Mouse (Mus musculus) inflammation-experienced regulatory T-cells (primary cell): Measurements from ENCODE around the gene Ank3. TPM values are rescaled to one million over a fixed set of nuclear protein-coding genes. Genes with fewer than 3 reads are reported as not detected.

ENCODE experiments used
- polyA plus RNA-seq, 2 experiments: library from polyadenylated mRNA; unstranded; fragments of 100-300 nt; shearing (Covaris generic); gene quantifications; one replicate each; pipeline ENCODE4 v1.2.1; 2017

The Ank3 gene
- 1 to 10 TPM; 1.8 to 6.3 TPM for polyA plus RNA-seq

DNA sequence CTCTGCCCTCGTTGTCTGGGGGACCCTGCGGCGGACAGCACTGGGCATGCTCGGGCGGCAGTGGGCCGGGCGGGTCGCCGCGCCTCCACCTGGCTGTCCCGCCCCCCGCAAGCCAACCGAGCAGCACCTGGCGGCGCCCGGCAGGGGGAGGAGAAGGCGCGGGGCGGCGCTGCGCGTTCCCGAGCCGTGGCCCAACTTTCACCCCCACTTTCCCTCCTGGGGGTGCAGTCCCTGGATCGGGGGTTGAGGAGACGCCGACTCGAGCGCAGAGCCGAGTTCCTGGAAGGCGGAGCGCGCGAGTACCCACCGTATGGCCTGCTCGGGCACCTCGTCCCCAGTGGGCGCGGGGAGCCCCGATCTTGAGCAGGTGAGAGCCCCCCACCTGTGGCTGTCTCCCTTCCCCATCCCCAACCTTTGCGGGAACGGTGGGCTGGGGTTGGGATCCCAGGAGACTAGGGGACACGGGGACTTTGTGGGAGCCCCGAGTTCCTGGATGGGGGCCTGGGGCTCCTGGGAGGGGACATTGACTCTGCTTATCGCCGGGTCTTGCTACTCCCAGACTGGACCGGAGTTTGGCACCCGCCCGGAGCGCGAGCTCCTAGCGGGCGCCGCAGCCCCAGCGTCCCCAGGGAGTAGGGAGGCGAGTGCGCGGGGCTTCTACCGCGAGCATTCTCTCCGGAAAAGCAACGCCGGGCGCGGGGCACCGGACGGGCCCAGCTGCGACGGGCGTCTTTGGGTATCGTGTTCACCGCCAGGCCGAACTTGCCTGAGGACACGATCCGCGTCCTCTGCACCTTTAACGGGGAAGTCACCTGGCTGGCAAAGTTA, at the start of gene Ank3:
Ank3 (plus strand) TSS at position 11 of the 828 bp plus-strand sequence.

DNA sequence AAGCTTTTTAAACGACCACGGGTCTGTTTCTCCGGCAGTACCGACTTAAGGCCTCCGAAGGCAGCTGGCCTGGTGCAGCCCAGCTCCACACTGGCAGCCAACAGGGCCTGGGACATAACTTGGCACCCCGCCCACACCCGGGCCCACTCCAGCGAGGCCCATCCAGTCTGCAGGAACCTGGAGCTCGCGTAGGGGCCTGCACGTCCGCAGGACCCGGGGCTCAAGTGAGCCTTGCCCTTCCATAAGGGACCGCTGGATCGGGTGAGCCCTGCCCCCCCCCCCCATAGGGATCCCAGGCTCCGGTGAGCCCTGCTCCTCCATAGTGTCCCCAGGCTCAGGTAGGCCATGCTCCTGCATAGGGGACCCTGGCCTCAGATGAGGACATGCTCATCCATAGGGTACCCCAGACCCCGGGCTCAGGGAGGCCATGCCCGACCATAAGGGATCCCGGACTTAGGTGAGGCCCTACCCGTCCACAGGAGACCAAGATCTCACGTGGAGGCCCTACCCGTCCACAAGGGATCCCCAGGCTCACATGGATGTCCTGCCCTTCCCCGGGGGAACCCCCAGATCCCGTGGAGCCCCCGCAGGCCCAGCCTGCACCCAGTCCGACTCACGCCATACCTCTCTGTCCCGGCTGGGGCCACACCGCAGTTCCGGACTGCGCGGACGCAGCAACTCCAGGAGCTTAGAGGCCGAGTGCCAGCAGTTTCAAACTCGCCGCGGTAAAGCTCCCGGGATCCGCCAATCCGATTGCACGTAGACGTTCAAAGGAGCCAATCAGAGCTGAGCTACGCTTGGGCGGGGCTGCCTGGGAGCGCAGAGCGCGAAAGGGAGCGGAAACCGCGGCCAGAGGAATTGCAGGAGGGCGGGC, 46.1 kb upstream of the Ank3 start, which contains the start of gene Cdk1:
Cdk1 (minus strand) TSS at position 727 of the 874 bp plus-strand sequence.

Other genes with a start within 250 kb of the Ank3 start
- 1 to 10 TPM in 1 of 2 experiments, under 1 TPM in 1; 0.42 to 1.0 TPM for gene Rhobtb1, start 247.3 kb upstream of the Ank3 start, polyA plus RNA-seq
- under 1 TPM in 1 of 2 experiments, not detected in 1; 0.49 TPM for gene A930033H14Rik, start 185.7 kb upstream of the Ank3 start, polyA plus RNA-seq
- 1 to 10 TPM; 4.1 to 7.1 TPM for gene Cdk1, start 45.8 kb upstream of the Ank3 start, polyA plus RNA-seq